Mouse (Mus musculus) spleen, postnatal 4 days (tissue): ENCODE data around the gene Ttc25.

ENCODE experiments used
- DNase-seq, 2 experiments: peaks; one replicate each; pipeline ENCODE4 v3.0.0; 2022; ENCODE audit warnings: low spot score in 2 of 2

Ttc25 gene

GRCm38 (mm10) chr11:100544832-100545745 is at the start of gene Ttc25:
Gene Ttc25 (plus strand): TSS chr11:100545607.
- DNase-seq = peak; percentile 76 to 87

- no peak for DNase-seq
These were observed 45.2 kb upstream of the Ttc25 start for GRCm38 (mm10) chr11:100500241-100500640.

- no peak for DNase-seq
These were observed 44.8 kb upstream of the Ttc25 start for GRCm38 (mm10) chr11:100500651-100501050.

- no peak for DNase-seq
These were observed 44.1 kb upstream of the Ttc25 start for GRCm38 (mm10) chr11:100501321-100501720.

- no peak for DNase-seq
These were observed 40.3 kb upstream of the Ttc25 start for GRCm38 (mm10) chr11:100504990-100505660.

- no peak for DNase-seq
These were observed 39.4 kb upstream of the Ttc25 start for GRCm38 (mm10) chr11:100505997-100506396.

GRCm38 (mm10) chr11:100510556-100510955 is 34.9 kb upstream of the Ttc25 start:
- DNase-seq = no peak

- no peak for DNase-seq
These were observed 33.0 kb upstream of the Ttc25 start for GRCm38 (mm10) chr11:100512384-100512783.

- DNase-seq = no peak
These were observed 31.7 kb upstream of the Ttc25 start for GRCm38 (mm10) chr11:100513716-100514115.

- no peak for DNase-seq
These were observed 30.3 kb upstream of the Ttc25 start for GRCm38 (mm10) chr11:100515061-100515460.

- DNase-seq = no peak
These were observed 29.6 kb upstream of the Ttc25 start for GRCm38 (mm10) chr11:100515789-100516188.

- no peak for DNase-seq
These were observed 29.1 kb upstream of the Ttc25 start for GRCm38 (mm10) chr11:100516291-100516690.

GRCm38 (mm10) chr11:100518188-100518591 is 27.2 kb upstream of the Ttc25 start:
- no peak for DNase-seq

- no peak for DNase-seq
These were observed 26.2 kb upstream of the Ttc25 start for GRCm38 (mm10) chr11:100519188-100519587.

- DNase-seq = no peak
These were observed 24.6 kb upstream of the Ttc25 start for GRCm38 (mm10) chr11:100520838-100521237.

GRCm38 (mm10) chr11:100524358-100524757 is 21.0 kb upstream of the Ttc25 start:
- no peak for DNase-seq

- DNase-seq = no peak
These were observed 20.3 kb upstream of the Ttc25 start for GRCm38 (mm10) chr11:100524987-100525630.

- no peak for DNase-seq
These were observed 19.2 kb upstream of the Ttc25 start for GRCm38 (mm10) chr11:100526052-100526816.

GRCm38 (mm10) chr11:100527066-100527457 is 18.3 kb upstream of the Ttc25 start:
- DNase-seq = peak; percentile 55 to 83

GRCm38 (mm10) chr11:100527458-100528374 is 17.7 kb upstream of the Ttc25 start, which contains the start of gene Acly:
Gene Acly (minus strand): TSS chr11:100528000.
- peak; percentile 99 for DNase-seq
